Mouse (Mus musculus) heart, postnatal 0 days (tissue): ENCODE results near the gene Zhx3.
A peak's percentile ranks its signal among the peaks of the same experiment; 100 is the strongest.

Experiments
- CTCF ChIP-seq: IDR thresholded peaks from 2 replicates; pipeline ENCODE4 v1.5.1; 2016; ENCODE audit warnings: antibody characterized with exemption, control low read depth, low read depth
- EP300 ChIP-seq: IDR thresholded peaks from 2 replicates; pipeline ENCODE4 v1.6.1; 2016; ENCODE audit warnings: antibody characterized with exemption, low read depth

- peak; percentile 65 for TF ChIP-seq CTCF
- TF ChIP-seq EP300, result no peak
These were observed 112.2 kb downstream of the Zhx3 start for GRCm38 (mm10) chr2:160760433-160761184.
